Mouse (Mus musculus) embryonic fibroblast, embryonic 13.5 days (primary cell): ENCODE data around the gene Krt83. TPM values are rescaled to one million over a fixed set of nuclear protein-coding genes. Genes with fewer than 3 reads are reported as not detected.

Experiments
- H3K27ac ChIP-seq: 2 replicates; pipeline ENCODE4 v1.5.1; 2012; ENCODE audit warnings: low read length, control low read depth, inconsistent platforms; ENCODE audit not compliant: insufficient read depth
- H3K4me1 ChIP-seq: 2 replicates; pipeline ENCODE4 v1.6.1; 2011; ENCODE audit warnings: low read length; ENCODE audit not compliant: control insufficient read depth, insufficient read depth
- H3K4me3 ChIP-seq: 2 replicates; pipeline ENCODE4 v1.5.1; 2011; ENCODE audit warnings: mild to moderate bottlenecking, control low read depth, low read length; ENCODE audit not compliant: insufficient read depth
- CTCF ChIP-seq: IDR thresholded peaks from 2 replicates; pipeline ENCODE4 v1.5.1; 2011; ENCODE audit warnings: mild to moderate bottlenecking, control low read depth, low read length, moderate library complexity, borderline replicate concordance; ENCODE audit not compliant: insufficient read depth
- POLR2A ChIP-seq: IDR thresholded peaks from 2 replicates; pipeline ENCODE4 v1.6.1; 2011; ENCODE audit warnings: low read depth, mild to moderate bottlenecking, control low read depth, low read length, moderate library complexity
- polyA plus RNA-seq: library from polyadenylated mRNA; stranded (reverse); fragments of >200 nt; gene quantifications from 2 replicates; pipeline ENCODE4 v1.2.4, GENCODE M21; 2011; ENCODE audit warnings: low read depth; ENCODE audit not compliant: missing spikeins, insufficient read length

Gene Krt83
- polyA plus RNA-seq, 1 experiment, result not detected

GRCm38 (mm10) chr15:101453093-101453736 lies 38.1 kb downstream of the Krt83 start:
- TF ChIP-seq CTCF, result peak; percentile 36; the same call in 1 of the 2 replicates
- TF ChIP-seq POLR2A, result no peak
- Histone ChIP-seq H3K27ac (no peak overlapping the region), H3K4me1 (peaks cover 3% of the 10 kb centered on the region; the same call in 1 of the 2 replicates), H3K4me3 (no peak overlapping the region)

- no peak within 1 kb of the TSS for H3K27ac ChIP-seq
- H3K4me1 ChIP-seq, result no peaks in the 10 kb centered on the region
- TF ChIP-seq POLR2A (no peak), CTCF (no peak)
- H3K4me3 ChIP-seq, result no peak within 1 kb of the TSS
Measured at GRCm38 (mm10) chr15:101447444-101447843, 43.9 kb downstream of the Krt83 start, which contains the start of gene Krt88. Gene Krt88 (plus strand): TSS chr15:101447744.

GRCm38 (mm10) chr15:101446572-101446971 lies 44.7 kb downstream of the Krt83 start:
- Histone ChIP-seq H3K27ac (no peak overlapping the region), H3K4me1 (no peaks in the 10 kb centered on the region), H3K4me3 (no peak overlapping the region)
- TF ChIP-seq POLR2A (no peak), CTCF (no peak)

GRCm38 (mm10) chr15:101440837-101441236 lies 50.5 kb downstream of the Krt83 start:
- no peak for TF ChIP-seq CTCF
- no peak for TF ChIP-seq POLR2A
- no peak overlapping the region for H3K4me3 ChIP-seq
- no peaks in the 10 kb centered on the region; the same call in 1 of the 2 replicates for H3K4me1 ChIP-seq
- H3K27ac ChIP-seq, result no peak overlapping the region

GRCm38 (mm10) chr15:101438555-101438954 lies 52.8 kb downstream of the Krt83 start, which contains the start of gene Krt87:
Gene Krt87 (minus strand): TSS chr15:101438804.
- Histone ChIP-seq H3K4me3 (no peak within 1 kb of the TSS), H3K27ac (no peak within 1 kb of the TSS), H3K4me1 (no peaks in the 10 kb centered on the region; the same call in 1 of the 2 replicates)
- no peak for TF ChIP-seq CTCF
- TF ChIP-seq POLR2A, result no peak

GRCm38 (mm10) chr15:101436611-101437010 lies 54.7 kb downstream of the Krt83 start:
- TF ChIP-seq CTCF, result no peak
- no peak for TF ChIP-seq POLR2A
- Histone ChIP-seq H3K4me3 (no peak overlapping the region), H3K4me1 (no peaks in the 10 kb centered on the region; the same call in 1 of the 2 replicates)

More at GRCm38 (mm10) chr15:101436611-101437010, 54.7 kb downstream of the Krt83 start:
- no peak overlapping the region for H3K27ac ChIP-seq

Other genes starting within 250 kb of the Krt83 start
- gene Nr4a1, start 237.2 kb downstream of the Krt83 start, polyA plus RNA-seq, result 60.9 and 68.2 TPM in 2 replicates
- gene Atg101, start 207.2 kb downstream of the Krt83 start, polyA plus RNA-seq, result 20.4 and 21.3 TPM in 2 replicates
- gene 6030408B16Rik, start 198.3 kb downstream of the Krt83 start, polyA plus RNA-seq, result not detected in 2 replicates
- gene Krt80, start 121.3 kb downstream of the Krt83 start, polyA plus RNA-seq, result 2.2 and 2.4 TPM in 2 replicates
- gene Krt7, start 80.5 kb downstream of the Krt83 start, polyA plus RNA-seq, result 0.98 and 1.8 TPM in 2 replicates
- not detected in 2 replicates for gene Krt87, start 52.7 kb downstream of the Krt83 start, polyA plus RNA-seq
- not detected in 2 replicates for gene Krt88, start 43.8 kb downstream of the Krt83 start, polyA plus RNA-seq
- not detected in 2 replicates for gene Krt81, start 27.8 kb downstream of the Krt83 start, polyA plus RNA-seq
- not detected in 2 replicates for gene Krt86, start 18.0 kb downstream of the Krt83 start, polyA plus RNA-seq
- not detected in 2 replicates for gene Gm49425, start 25.7 kb upstream of the Krt83 start, polyA plus RNA-seq
- gene Krt84, start 41.3 kb upstream of the Krt83 start, polyA plus RNA-seq, result not detected in 2 replicates
- gene Krt82, start 59.2 kb upstream of the Krt83 start, polyA plus RNA-seq, result not detected in 2 replicates
- gene Krt90, start 71.4 kb upstream of the Krt83 start, polyA plus RNA-seq, result not detected in 2 replicates
- not detected in 2 replicates for gene Krt75, start 82.4 kb upstream of the Krt83 start, polyA plus RNA-seq
- gene Gm5414, start 136.7 kb upstream of the Krt83 start, polyA plus RNA-seq, result not detected in 2 replicates
- not detected in 2 replicates for gene Gm5478, start 155.9 kb upstream of the Krt83 start, polyA plus RNA-seq
- not detected in 2 replicates for gene Krt6b, start 188.8 kb upstream of the Krt83 start, polyA plus RNA-seq
- not detected in 2 replicates for gene Krt6a, start 202.8 kb upstream of the Krt83 start, polyA plus RNA-seq
- gene Krt5, start 221.4 kb upstream of the Krt83 start, polyA plus RNA-seq, result not detected in 2 replicates